Mouse (Mus musculus) liver, embryonic 14.5 days (tissue): ENCODE data around the gene Nsd1. TPM values are rescaled to one million over a fixed set of nuclear protein-coding genes. Genes with fewer than 3 reads are reported as not detected.

Experiments
- ATAC-seq: fragments of 200-750 bp; cut with Nextera tagmentation; 2 replicates; pipeline ENCODE4 v1.8.0; 2017; ENCODE audit warnings: moderate number of reproducible peaks, mild to moderate bottlenecking, moderate library complexity; ENCODE audit not compliant: insufficient read depth
- DNase-seq, 3 experiments: peaks; one replicate each; pipeline ENCODE4 v3.0.0-alpha.2; 2012 to 2013; ENCODE audit warnings: low read depth in 3 of 3, low spot score in 3 of 3
- H3K27ac ChIP-seq: fragments of 300-500 bp; sonication (generic); 2 replicates; pipeline ENCODE4 v1.5.1; 2014; ENCODE audit warnings: moderate library complexity, mild to moderate bottlenecking, control low read depth, inconsistent platforms
- H3K27me3 ChIP-seq: fragments of 300-500 bp; sonication (generic); 2 replicates; pipeline ENCODE4 v1.6.1; 2014; ENCODE audit warnings: mild to moderate bottlenecking, low read length, moderate library complexity; ENCODE audit not compliant: control insufficient read depth, insufficient read depth
- H3K36me3 ChIP-seq: fragments of 300-500 bp; sonication (generic); replicated peaks from 2 replicates; pipeline ENCODE4 v1.6.1; 2014; ENCODE audit warnings: low read depth; ENCODE audit not compliant: control insufficient read depth, insufficient read depth
- H3K4me1 ChIP-seq, 2 experiments: fragments of 200-500 bp in 1 of 2; fragments of 300-500 bp in 1 of 2; sonication (generic) in 1 of 2; replicated peaks; 2 replicates each; pipeline ENCODE4 v1.6.1; 2012 to 2014; ENCODE audit warnings: antibody characterized with exemption in 1 of 2, inconsistent platforms in 1 of 2, low read length in 1 of 2; ENCODE audit not compliant: control insufficient read depth in 2 of 2, insufficient read depth in 2 of 2
- H3K4me2 ChIP-seq: fragments of 300-500 bp; sonication (generic); 2 replicates; pipeline ENCODE4 v1.6.1; 2014; ENCODE audit warnings: low read depth, mild to moderate bottlenecking, control low read depth, moderate library complexity
- H3K4me3 ChIP-seq, 2 experiments: fragments of 200-500 bp in 1 of 2; fragments of 300-500 bp in 1 of 2; sonication (generic) in 1 of 2; 2 replicates each; pipeline ENCODE4 v1.5.1; 2012 to 2014; ENCODE audit warnings: low read depth in 2 of 2, low read length in 2 of 2, mild to moderate bottlenecking in 2 of 2, control low read depth in 1 of 2, inconsistent platforms in 1 of 2, moderate library complexity in 1 of 2; ENCODE audit not compliant: insufficient read depth in 1 of 2
- H3K9ac ChIP-seq: fragments of 300-500 bp; sonication (generic); replicated peaks from 2 replicates; pipeline ENCODE4 v1.6.1; 2014; ENCODE audit warnings: mild to moderate bottlenecking, control low read depth, moderate library complexity
- H3K9me3 ChIP-seq: fragments of 300-500 bp; sonication (generic); 2 replicates; pipeline ENCODE4 v1.6.1; 2016; ENCODE audit warnings: low read length, mixed read lengths; ENCODE audit not compliant: control insufficient read depth
- CTCF ChIP-seq: IDR thresholded peaks from 2 replicates; pipeline ENCODE4 v1.5.1; 2016; ENCODE audit warnings: antibody characterized with exemption, low read depth, control low read depth
- EP300 ChIP-seq: IDR thresholded peaks from 2 replicates; pipeline ENCODE4 v1.6.1; 2016; ENCODE audit warnings: antibody characterized with exemption, low read depth
- WGBS: fragments of 180-500 bp; shearing (Covaris S2); extraction: QIAGEN DNeasy Blood & Tissue Kit; methylation state at CpG from one replicate; pipeline ENCODE4 v1.1.7; 2014; ENCODE audit not compliant: insufficient replicate concordance; 5-methylcytosine and 5-hydroxymethylcytosine counted together
- polyA plus RNA-seq, 2 experiments: library from polyadenylated mRNA; depleted of rRNA in 1 of 2; stranded (reverse) in 1 of 2; unstranded in 1 of 2; fragments of >200 nt; fragmentation: Nextera tagmentation in 1 of 2; extraction: Ambion mirVana in 1 of 2; gene quantifications; 2 replicates each; pipeline versions ENCODE4 v1.2.1 to v1.2.3; 2012 to 2014

Nsd1 gene
- polyA plus RNA-seq, 2 experiments = 8.0 to 13.8 TPM

DNA sequence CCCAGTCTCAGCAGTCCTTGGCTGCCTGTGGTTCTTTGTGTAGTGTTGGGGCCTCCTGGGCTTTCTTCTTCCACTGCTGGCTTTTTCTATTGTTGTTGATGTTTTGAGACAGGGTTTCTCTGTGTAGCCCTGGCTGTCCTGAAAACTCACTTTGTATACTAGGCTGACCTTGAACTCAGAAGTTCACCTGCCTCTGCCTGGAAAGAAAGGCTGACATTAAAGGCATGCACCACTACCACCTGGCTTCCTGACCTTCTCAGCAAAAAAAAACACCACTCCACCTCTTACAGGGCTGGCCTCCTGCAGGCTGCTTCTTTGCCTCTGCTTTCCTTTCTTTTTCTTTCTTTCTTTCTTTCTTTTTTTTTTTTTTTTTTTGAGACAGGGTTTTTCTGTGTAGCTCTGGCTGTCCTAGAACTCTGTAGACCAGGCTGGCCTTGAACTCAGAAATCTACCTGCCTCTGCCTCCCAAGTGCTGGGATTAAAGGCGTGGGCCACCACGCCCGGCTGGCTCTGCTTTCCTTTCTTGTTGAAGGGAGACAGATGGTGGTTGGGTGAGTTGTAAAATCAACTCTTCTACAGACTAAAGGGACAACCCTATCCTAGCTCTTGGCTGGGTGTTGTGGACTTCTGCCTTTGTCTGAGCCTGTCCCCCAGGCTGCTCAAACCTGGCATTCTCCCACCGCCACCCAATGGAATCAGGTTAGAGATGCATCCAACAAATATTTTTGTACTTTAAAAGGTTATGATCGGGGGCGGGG is 4.0 kb upstream of the Nsd1 start:
- H3K4me1 ChIP-seq = peaks cover 0 to 14% of the 10 kb centered on the region in 2 experiments; a peak in 2 of 4 replicates
- WGBS = 77% methylated on average over 6 of the region's 6 CpGs
- no peak overlapping the region for H3K27ac ChIP-seq
- no peak overlapping the region for H3K9ac ChIP-seq
- no peaks in the 10 kb centered on the region for H3K36me3 ChIP-seq
- ATAC-seq = no peak
- DNase-seq = no peak
- no peaks in the 10 kb centered on the region for H3K9me3 ChIP-seq
- TF ChIP-seq EP300 (no peak), CTCF (no peak)
- H3K4me2 ChIP-seq = no peak overlapping the region
- H3K27me3 ChIP-seq = no peaks in the 10 kb centered on the region
- H3K4me3 ChIP-seq = no peak overlapping the region

DNA sequence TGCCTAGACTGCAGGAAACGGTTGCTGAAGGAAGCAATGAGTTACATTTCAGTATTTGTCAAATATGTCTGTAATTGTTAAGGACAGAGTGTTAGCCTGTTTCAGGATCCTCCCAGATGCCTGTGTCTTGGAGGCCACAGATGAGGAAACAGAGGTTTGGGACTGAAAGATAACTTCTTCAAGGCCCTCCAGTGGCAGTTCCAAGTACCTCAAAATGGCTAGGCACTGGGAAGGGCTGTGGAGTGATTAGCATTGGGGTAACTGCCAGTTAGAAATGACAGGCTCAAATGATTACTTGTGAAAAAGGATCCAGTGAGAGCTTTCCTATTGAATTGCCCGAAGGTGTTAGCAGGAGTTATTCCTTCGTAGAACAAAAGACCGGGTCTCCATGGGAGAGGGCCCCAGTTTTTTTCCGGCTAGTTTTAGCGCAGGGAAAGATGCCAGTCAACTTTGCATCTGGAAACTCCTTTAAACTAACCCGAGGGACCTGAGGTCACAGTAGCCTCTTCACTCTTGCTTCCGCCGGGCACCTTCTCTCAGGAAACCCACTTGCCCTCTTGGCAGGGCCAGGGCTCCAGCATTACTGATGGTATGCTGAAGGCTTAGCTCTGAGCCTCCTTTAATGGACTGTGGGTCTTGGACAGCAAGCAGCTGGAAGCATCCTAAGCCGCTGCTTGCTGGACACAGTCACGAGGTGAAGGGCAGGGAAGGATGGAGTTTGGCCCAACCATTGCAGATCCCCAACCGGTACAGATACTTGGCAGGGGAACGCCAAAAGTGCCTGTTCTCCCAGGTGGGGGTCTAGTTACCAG is 539 bp upstream of the Nsd1 start:
- Histone ChIP-seq H3K4me3 (no peak overlapping the region), H3K9ac (no peak overlapping the region), H3K9me3 (no peaks in the 10 kb centered on the region), H3K36me3 (peaks cover 8% of the 10 kb centered on the region), H3K27me3 (no peaks in the 10 kb centered on the region), H3K4me1 (peaks cover 12 to 25% of the 10 kb centered on the region in 2 experiments), H3K4me2 (no peak overlapping the region), H3K27ac (peak overlapping the region; percentile 5; the same call in 1 of the 2 replicates)
- ATAC-seq (no peak), DNase-seq (peak in 1 of 3 experiments; percentile 44)
- 77% methylated on average over 13 of the region's 13 CpGs for WGBS
- no peak for TF ChIP-seq EP300
- peak; percentile 33; the same call in 1 of the 2 replicates for TF ChIP-seq CTCF

DNA sequence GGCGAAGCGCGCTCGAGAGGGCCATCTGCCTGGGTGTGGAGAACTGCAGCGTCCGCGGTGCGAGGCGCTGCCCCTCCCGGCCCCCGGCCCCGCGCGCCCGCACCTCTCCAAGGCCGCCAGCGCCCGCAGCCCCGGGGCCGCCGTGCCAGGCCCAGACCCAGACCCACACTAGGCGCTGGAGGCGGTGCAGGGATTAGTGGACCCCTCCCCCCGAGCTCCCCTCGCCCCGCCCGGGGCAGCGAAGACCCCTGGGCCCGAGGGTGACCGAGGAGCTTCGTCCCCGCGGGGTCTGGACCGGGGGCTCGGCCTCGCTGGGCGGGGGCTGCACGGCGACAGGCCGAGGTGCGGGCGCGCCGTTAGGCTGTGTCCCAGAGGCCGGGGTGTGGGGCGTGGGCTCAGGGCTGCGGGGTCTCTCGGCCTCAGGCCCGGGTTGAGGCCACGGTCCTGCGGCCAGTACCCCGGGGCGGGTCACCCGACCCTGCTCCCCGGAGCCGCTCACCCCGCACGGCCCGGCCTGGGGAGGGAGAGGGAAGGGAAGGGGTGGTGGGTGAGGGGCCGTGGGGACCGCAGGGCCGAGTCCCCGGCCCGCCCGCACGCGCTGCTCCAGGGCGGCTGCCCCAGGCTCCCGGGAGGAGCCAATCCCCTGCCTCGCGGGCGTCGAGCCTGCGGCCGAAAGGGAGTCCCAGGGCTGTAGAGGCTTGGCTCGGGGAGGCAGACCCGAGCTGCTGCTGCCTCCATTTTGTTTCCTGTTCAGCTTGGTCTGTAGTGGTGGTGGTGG is 800 bp downstream of the Nsd1 start:
- no peak for TF ChIP-seq EP300
- no peak; the same call in 1 of the 2 replicates for TF ChIP-seq CTCF
- peak; percentile 28 to 50 (median 33) for DNase-seq
- no peaks in the 10 kb centered on the region for H3K9me3 ChIP-seq
- peak overlapping the region; percentile 89 for H3K9ac ChIP-seq
- peak overlapping the region; percentile 64 to 91 for H3K4me3 ChIP-seq
- H3K27me3 ChIP-seq = no peaks in the 10 kb centered on the region
- peak overlapping the region; percentile 80 for H3K4me2 ChIP-seq
- peaks cover 18 to 32% of the 10 kb centered on the region in 2 experiments for H3K4me1 ChIP-seq
- peaks cover 15% of the 10 kb centered on the region for H3K36me3 ChIP-seq
- peak overlapping the region; percentile 61 for H3K27ac ChIP-seq
- peak; percentile 36 for ATAC-seq
- WGBS = 3% methylated on average over 69 of the region's 77 CpGs

DNA sequence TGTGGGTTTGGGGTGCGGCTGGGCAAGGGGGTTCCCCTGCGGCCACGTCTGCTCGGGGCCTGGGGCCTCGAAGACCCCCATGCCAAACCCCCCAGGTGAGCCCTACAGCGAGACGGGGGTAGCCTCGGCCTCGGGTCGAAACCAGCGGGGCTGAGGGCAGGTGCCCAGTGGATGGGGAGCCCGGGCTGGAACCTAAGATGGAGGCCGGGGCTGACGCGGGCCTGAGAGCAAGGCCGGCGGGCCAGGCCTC is 1.3 kb downstream of the Nsd1 start:
- Histone ChIP-seq H3K9me3 (no peaks in the 10 kb centered on the region), H3K9ac (peak overlapping the region; percentile 89), H3K27ac (peak overlapping the region; percentile 61), H3K4me3 (peak overlapping the region; percentile 64 to 91), H3K36me3 (peaks cover 17% of the 10 kb centered on the region), H3K27me3 (no peaks in the 10 kb centered on the region), H3K4me1 (peaks cover 20 to 35% of the 10 kb centered on the region in 2 experiments), H3K4me2 (peak overlapping the region; percentile 80)
- TF ChIP-seq CTCF (no peak), EP300 (no peak)
- DNase-seq = no peak
- WGBS = 1% methylated on average over 17 of the region's 17 CpGs
- ATAC-seq = peak; percentile 64
